ENCODE assay signal across 8 mouse cellular contexts in the genomic region with DNA sequence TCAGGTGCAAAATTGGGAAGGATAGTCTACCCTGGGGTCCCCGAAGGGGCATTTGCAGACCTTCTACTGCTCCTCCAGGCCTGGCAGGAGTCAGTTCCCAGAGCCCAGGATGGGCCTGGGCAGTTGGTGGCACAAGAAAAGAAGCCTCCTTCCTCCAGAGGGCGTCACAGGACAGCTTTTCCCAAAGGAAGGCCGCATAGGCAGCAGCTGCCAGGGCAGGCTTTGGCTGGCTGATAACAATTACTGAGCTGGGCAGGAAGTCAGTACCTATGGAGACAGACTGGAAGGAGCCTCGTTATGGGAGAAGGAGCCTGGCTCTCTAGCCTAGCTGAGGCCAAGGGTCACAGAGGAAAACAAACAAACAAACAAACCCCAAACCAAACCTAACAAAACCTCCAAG. TPM values are rescaled to one million over a fixed set of nuclear protein-coding genes. Genes with fewer than 3 reads are reported as not detected.
DNase-seq lines count a peak whose midpoint lies in the region; ATAC-seq lines count a peak whose summit lies in the region.

No protein-coding gene starts in this region.

- H3K4me2 ChIP-seq in forebrain, embryonic 15.5 days (replicated peaks) = no peak overlapping the region

- no peak overlapping the region for H3K9ac ChIP-seq in forebrain, embryonic 15.5 days (replicated peaks)

- WGBS in forebrain, embryonic 15.5 days = 32% methylated on average over 4 of the region's 4 CpGs

- no peaks in the 10 kb centered on the region for H3K9me3 ChIP-seq in forebrain, embryonic 15.5 days

- H3K27me3 ChIP-seq in forebrain, embryonic 15.5 days = no peaks in the 10 kb centered on the region

- peaks cover 11% of the 10 kb centered on the region; the same call in 1 of the 2 replicates for H3K4me1 ChIP-seq in forebrain, embryonic 15.5 days

- DNase-seq in gastrocnemius, postnatal 14 days = peak; percentile 12
- no peak for DNase-seq in gastrocnemius, postnatal 25 days
- peak; percentile 58 for DNase-seq in 3T3-L1 (ENCODE audit: low read depth, low spot score)
- DNase-seq in adrenal gland, postnatal 25 days = peak; percentile 25
- peak; percentile 54 to 56 for DNase-seq in kidney, postnatal 25 days
- no peak for DNase-seq in spleen, postnatal 36 days (ENCODE audit: low spot score in 2 of 2)

- H3K4me3 ChIP-seq in forebrain, embryonic 15.5 days = no peak overlapping the region

- H3K36me3 ChIP-seq in forebrain, embryonic 15.5 days = no peaks in the 10 kb centered on the region

- ATAC-seq in forebrain, embryonic 15.5 days (replicated peaks) = 0 out of 2 replicates have a peak, but pooled peaks have one; percentile 47
- peak; percentile 51; the same call in 1 of the 2 replicates for ATAC-seq in megakaryocyte-erythroid progenitor cell, adult 5-6 weeks (replicated peaks; ENCODE audit: low FRiP score, low TSS enrichment, poor library complexity, severe bottlenecking)

- intact Hi-C loops in gastrocnemius, postnatal 14 days (cut with DNase I; ENCODE audit: low total_unique reads) = no loop called here

- H3K27ac ChIP-seq in forebrain, embryonic 15.5 days (replicated peaks) = no peak overlapping the region

RNA-seq across cellular contexts. Expression of gene Klf4, which starts 54.3 kb away (rescaled TPM):
- total RNA-seq in gastrocnemius, postnatal 14 days (2021) = 10 to 100 TPM; 14.0 to 17.3 TPM
- 10 to 100 TPM; 11.6 to 17.0 TPM for total RNA-seq in gastrocnemius, postnatal 25 days (2021)
- total RNA-seq in adrenal gland, postnatal 25 days (2021) = 6.7 and 8.7 TPM in 2 replicates
- 1.6 and 1.9 TPM in 2 replicates for polyA plus RNA-seq in forebrain, embryonic 15.5 days (2015; fragmentation: Nextera tagmentation; extraction: Ambion mirVana)
- total RNA-seq in megakaryocyte-erythroid progenitor cell, adult 5-6 weeks (2014; fragmentation: Nextera tagmentation) = 0.26 TPM in 1 of 2 replicates, not detected in the other
- total RNA-seq in megakaryocyte-erythroid progenitor cell, adult 5-6 weeks (2017) = 1.4 and 4.5 TPM in 2 replicates

Comparison
In these comparisons a context has a peak if more than half of its experiments do, and no peak if none do; other contexts are left out.
1. DNase-seq: peak in gastrocnemius, postnatal 14 days (single experiment), 3T3-L1 (single experiment), adrenal gland, postnatal 25 days (single experiment) and kidney, postnatal 25 days (2 of 2); none in gastrocnemius, postnatal 25 days (single experiment) and spleen, postnatal 36 days (0 of 2).